Mouse (Mus musculus) brain, embryonic 18.5 days (tissue): ENCODE measurements around the gene F11.
A peak's percentile ranks its signal among the peaks of the same experiment; 100 is the strongest.

Experiments used
- DNase-seq: peaks from one replicate; pipeline ENCODE4 v3.0.0-alpha.2; 2012; ENCODE audit warnings: low read depth, low spot score

Gene F11

DNA sequence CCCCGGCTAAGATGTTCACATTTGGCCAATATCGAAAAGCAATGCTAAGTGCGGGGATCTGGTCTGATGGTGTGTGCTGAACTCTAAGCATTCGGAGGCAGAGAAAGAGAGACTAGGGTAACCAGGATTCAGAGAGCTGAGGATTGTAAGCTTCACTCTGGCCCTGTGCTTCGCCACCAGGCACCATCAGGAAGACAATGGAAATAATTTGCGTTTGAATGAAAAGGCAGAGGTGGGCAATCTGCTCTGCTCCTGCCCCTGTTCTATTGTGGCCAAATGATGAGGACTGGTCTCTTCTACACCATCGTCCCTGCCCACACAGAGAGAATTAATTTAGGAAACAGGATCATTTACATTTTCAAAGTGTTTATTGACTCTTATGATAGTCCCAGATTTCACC, 15.5 kb downstream of the F11 start:
- DNase-seq, result no peak

DNA sequence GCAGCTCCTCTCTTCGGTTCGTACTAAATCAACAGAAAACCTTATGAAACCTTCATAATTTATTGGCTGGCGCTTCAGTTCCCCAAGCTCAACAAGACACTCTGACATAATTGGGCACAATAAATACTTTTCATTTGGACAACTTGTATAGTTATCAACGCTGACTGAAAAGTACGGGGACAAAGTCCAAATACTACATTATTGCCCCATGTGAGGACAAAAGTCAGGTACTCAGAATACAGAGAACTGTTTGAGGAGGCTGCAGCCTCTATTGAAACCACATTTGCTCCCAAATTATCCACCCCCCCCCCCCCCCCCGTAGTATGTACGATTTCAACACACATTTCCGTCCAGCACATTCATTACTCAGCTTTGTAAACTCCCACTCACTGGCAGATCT, 22.5 kb downstream of the F11 start:
- no peak for DNase-seq

DNA sequence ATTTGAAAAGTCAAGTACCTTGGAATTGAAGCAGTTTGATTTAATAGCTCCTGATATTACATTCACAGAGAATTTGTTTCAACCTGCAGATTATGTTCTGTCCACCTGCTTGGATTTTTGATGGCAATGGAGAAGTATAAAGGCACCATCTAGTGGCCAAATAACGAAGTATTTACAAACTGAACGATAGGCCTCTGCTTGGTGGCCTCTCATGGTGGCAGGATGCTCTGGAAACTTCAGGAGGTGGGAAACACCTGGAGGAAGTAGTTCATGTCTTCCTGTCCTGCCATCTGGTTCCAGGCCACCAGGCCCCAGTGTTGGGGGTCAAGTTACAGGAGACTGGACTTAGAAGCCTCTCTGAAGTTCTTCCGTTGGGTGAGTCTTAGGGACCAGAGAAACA, 23.5 kb downstream of the F11 start:
- no peak for DNase-seq

DNA sequence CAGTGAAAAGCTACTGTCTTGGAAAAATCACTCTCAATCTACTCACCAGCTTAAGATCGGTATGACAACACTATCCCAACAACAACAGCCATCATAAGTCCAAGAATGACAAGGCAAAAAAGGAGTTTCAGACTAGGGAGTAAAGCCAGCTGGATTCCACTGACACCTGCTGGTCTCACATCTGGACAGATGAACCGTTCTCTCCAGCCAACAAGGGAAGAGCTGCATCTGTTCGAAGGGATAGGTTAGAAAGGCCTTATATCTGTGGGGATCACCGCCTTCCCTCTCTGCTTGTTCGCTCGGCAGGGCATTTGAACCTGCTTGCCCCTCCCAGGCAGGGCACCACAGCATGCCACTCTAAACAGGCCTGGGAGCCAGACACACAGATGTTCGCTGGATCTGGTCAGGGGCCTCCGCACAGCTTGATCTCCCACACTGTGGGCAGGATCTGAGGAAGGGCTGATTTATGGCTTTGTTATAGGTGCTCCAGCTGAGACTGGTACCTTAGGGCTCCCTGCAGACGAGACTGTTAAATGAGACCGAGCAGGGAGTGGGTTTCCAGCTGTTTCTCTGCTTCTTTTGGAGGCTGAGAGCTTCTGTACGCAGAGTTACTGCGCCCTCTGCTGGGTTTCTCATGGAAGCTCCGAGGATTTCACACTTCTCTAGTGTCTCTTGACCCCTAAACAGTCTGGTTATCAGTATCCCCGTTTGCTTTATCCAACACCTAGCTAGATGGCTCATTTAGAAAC, 25.5 kb downstream of the F11 start:
- peak; percentile 51 for DNase-seq

DNA sequence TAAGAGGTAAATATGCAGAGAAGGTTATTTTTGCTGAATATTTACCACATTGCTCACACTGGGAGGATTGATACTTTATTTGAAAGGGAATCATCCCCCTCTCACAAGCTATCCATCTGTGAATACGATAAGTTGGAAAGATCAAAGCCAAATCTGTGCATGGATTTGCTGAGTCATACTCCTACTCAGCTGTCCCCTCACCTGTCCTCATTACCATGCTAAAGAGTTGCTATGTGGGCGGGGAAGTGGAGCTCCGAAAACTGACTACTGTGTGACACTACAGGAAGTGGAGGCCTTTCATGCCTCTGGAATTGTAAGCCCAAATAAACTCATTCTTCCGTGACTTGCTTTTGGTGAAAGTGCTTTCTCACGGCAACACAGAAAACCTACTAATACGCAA, 26.6 kb downstream of the F11 start:
- no peak for DNase-seq

DNA sequence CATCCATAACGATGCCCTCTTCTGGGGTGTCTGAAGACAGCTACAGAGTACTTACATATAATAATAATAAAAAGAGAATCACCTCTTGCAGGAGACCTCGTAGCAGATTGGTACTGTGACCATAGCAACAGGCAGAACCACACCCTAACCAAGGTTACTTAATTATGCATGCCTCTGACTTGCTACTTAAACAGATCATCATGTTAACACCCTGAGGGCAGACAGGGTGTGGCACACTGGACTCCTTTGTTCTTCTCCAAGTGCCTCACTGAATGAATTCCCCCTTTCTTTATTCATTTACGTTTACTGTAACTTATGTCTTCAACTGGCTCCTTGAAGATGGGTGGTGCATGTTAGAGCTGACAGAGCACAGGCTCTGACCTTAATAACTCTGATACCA, 28.6 kb downstream of the F11 start:
- no peak for DNase-seq

DNA sequence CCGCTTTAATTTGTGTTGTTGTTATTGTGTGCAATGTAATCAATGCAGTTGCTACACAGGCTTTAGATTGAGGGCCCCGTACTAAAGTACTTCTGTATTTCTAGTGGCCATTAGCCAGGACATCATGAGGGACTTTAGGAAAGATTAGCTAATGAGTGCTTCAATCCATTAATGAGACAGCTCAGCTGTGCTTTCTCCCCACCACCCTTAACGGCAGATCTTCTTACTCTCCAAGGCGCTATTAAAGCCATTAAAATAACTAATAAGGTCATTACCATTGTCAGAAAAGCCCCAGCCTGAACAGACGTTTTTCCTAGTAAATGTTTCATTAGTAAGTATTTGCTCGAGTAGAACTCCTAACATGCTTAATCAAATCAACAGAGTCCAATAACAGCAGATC, 59.4 kb downstream of the F11 start:
- DNase-seq, result no peak

DNA sequence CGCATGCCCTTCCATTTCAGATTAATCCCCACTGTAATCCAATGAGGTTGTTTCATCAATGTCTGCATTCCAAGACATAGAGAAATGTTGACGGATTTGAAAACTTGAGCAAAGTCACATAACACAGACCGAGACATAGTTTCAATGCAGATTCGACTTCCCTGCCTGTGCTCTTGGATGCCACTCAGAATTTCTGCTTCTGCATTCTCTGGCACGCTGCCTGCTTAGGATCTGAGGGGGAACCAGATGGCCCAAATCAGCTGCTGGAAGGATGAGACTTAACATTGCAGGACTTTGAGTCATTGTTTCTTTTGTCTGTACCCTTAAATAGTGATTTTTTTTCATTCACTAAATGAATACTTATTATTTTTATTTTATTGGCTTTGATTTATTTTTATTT, 60.2 kb downstream of the F11 start:
- no peak for DNase-seq

DNA sequence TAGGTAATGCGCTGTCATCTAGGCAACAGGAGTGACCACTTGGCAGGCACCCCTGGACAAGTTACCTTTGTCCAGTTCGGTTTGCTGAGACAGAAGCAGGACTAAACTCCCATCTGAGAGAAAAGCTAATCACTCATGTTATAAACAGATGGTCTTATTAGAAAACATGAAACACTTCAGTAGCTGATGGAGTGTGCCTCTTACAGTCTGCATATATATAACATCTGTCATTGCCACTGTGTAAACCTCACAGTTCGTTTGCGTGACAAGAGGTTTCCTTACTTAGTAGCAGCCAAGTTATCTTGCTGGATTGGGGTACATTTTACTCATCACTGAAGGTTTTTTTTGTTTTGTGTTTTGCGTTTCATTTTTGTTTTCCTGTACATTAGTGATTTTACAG, 64.5 kb downstream of the F11 start:
- no peak for DNase-seq

DNA sequence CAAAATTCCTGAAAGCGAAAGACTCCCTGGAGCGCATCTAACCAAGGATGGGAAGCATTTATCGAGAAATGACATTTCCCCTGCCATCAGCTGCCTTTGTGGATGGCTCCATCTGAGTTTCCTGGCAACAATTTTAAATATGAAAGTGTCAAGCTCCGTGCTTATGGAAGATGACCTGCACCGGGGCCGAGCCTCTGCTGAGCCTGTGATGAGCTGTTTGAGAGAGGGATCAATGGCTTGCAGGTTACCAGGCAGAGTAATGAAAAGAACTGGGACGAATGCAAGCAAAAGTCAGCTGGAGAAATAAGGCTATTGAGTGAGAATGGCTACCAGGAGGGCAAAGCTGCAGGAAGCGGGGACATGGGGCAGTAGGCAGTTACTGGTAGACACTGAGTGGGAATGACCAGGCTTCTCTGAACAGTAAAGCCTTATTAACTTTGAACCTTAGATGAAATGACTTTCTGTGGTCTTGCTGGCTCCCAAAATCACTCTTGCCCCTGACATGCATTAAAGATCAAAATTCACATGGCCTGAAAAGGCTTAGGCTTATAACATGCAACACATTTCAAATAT, 65.8 kb downstream of the F11 start:
- DNase-seq, result no peak
